Mouse (Mus musculus) heart, embryonic 16.5 days (tissue): ENCODE measurements at regions not wholly inside any gene's neighbourhood (a gene's known extent, or its start where the extent isn't known, plus 50 kb on each side); places are given as distances from the start of the nearest gene placed in this dataset.

Experiments used
- ATAC-seq: fragments of 200-750 bp; cut with Nextera tagmentation; replicated peaks from 2 replicates; pipeline ENCODE4 v1.8.0; 2017; ENCODE audit warnings: moderate number of reproducible peaks; ENCODE audit not compliant: insufficient read depth, low FRiP score; ENCODE audit errors: extremely low read depth
- H3K27ac ChIP-seq: fragments of 300-500 bp; sonication (generic); 2 replicates; pipeline ENCODE4 v1.5.1; 2014; ENCODE audit warnings: mild to moderate bottlenecking, low read length, control low read depth, moderate library complexity
- H3K27me3 ChIP-seq: fragments of 300-500 bp; sonication (generic); 2 replicates; pipeline ENCODE4 v1.6.1; 2014; ENCODE audit warnings: low read length, mixed read lengths; ENCODE audit not compliant: control insufficient read depth, insufficient read depth
- H3K36me3 ChIP-seq: fragments of 300-500 bp; sonication (generic); 2 replicates; pipeline ENCODE4 v1.6.1; 2014; ENCODE audit not compliant: control insufficient read depth, insufficient read depth
- H3K4me1 ChIP-seq: fragments of 300-500 bp; sonication (generic); 2 replicates; pipeline ENCODE4 v1.6.1; 2014; ENCODE audit warnings: low read length, mixed read lengths; ENCODE audit not compliant: control insufficient read depth, insufficient read depth
- H3K4me2 ChIP-seq: fragments of 300-500 bp; sonication (generic); 2 replicates; pipeline ENCODE4 v1.6.1; 2014; ENCODE audit warnings: low read depth, mild to moderate bottlenecking, control low read depth, low read length
- H3K4me3 ChIP-seq: fragments of 300-500 bp; sonication (generic); 2 replicates; pipeline ENCODE4 v1.5.1; 2014; ENCODE audit warnings: mild to moderate bottlenecking, control low read depth, low read length
- H3K9ac ChIP-seq: fragments of 300-500 bp; sonication (generic); 2 replicates; pipeline ENCODE4 v1.6.1; 2014; ENCODE audit warnings: low read length, control low read depth
- H3K9me3 ChIP-seq: fragments of 300-500 bp; sonication (generic); replicated peaks from 2 replicates; pipeline ENCODE4 v1.6.1; 2016; ENCODE audit warnings: low read length; ENCODE audit not compliant: control insufficient read depth
- WGBS: fragments of 180-500 bp; shearing (Covaris S2); extraction: QIAGEN DNeasy Blood & Tissue Kit; methylation state at CpG from one replicate; pipeline ENCODE4 v1.1.7; 2014; 5-methylcytosine and 5-hydroxymethylcytosine counted together

DNA sequence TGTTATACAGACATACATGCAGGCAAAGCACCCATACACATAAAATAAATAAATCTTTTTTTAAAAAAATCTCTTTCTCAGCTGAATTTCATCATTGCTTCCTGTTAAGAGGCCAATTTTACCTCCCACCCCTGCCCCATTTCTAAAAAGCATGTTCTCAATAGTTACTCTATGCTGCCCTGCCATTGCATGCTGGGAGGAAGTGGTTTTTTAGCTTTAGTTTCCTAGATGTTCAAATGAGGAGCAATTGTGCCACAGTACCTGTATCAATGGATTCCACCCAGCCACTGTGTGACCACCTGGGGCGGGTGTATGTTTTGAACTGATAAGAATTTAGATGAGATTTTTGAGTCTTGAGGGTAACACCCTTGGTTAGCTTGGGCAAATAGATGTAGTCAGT is 53.3 kb upstream of the Prkcq start:
- Histone ChIP-seq H3K36me3 (no peaks in the 10 kb centered on the region), H3K4me3 (no peak overlapping the region), H3K9ac (no peak overlapping the region), H3K27me3 (no peaks in the 10 kb centered on the region), H3K4me1 (no peaks in the 10 kb centered on the region), H3K9me3 (no peaks in the 10 kb centered on the region), H3K27ac (no peak overlapping the region), H3K4me2 (no peak overlapping the region)
- no peak for ATAC-seq
- WGBS = 67% methylated on average over 1 of the region's 1 CpGs

DNA sequence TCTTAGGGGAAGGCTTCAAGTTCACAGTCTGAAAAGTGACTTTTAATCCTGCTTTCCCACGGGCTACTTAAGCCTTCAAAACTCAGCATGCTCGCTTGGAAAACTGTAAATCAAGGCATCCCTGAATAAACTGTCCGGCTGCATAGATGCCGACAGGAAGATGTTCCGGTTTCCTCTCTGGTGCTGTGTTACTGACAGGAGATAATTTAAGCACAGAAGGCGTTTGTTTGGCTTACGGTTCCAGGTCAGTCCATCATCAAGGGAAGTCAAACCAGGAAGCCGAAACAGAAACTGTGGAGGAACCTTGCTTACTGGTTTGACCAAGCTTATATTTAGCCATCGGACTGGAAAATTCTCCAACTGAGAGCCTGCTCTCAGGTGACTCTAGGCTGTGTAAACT is 52.6 kb upstream of the Prkcq start:
- no peaks in the 10 kb centered on the region for H3K9me3 ChIP-seq
- no peaks in the 10 kb centered on the region for H3K4me1 ChIP-seq
- no peak overlapping the region for H3K4me3 ChIP-seq
- H3K27me3 ChIP-seq = no peaks in the 10 kb centered on the region
- no peaks in the 10 kb centered on the region for H3K36me3 ChIP-seq
- no peak overlapping the region for H3K4me2 ChIP-seq
- no peak for ATAC-seq
- 51% methylated on average over 9 of the region's 9 CpGs for WGBS
- H3K27ac ChIP-seq = no peak overlapping the region
- no peak overlapping the region for H3K9ac ChIP-seq
